Mouse (Mus musculus) neutrophil, adult 83 days (primary cell): Measurements from ENCODE around the gene Sp100. TPM values are rescaled to one million over a fixed set of nuclear protein-coding genes. Genes with fewer than 3 reads are reported as not detected.

ENCODE experiments used
- total RNA-seq, 2 experiments: library from RNA; stranded (reverse); gene quantifications; one replicate each; pipeline ENCODE4 v1.2.4; 2023

Sp100 gene
- 100 to 1,000 TPM; 237 to 280 TPM for total RNA-seq

DNA sequence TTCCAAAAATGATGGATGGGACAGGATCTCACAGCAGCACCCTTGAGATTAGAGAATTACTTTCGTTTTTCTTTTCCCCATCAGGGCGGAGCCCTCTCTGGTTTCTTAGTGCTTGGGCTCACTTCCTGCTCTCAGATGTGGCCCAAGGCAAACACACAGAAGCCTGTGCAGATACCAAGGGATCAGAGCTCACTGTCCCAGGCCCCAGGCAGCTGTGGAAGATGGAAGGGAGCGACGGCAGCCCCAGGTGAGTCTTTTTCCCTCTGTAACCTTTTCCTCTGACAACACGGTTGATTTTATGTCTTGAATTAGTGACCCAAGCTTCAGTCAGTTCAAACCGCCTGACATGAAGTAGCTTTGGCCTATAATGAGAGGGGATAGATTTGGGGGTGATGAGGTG, at the start of gene Sp100:
TSS of gene Sp100 (plus strand) at position 108 of the 400 bp plus-strand sequence.

DNA sequence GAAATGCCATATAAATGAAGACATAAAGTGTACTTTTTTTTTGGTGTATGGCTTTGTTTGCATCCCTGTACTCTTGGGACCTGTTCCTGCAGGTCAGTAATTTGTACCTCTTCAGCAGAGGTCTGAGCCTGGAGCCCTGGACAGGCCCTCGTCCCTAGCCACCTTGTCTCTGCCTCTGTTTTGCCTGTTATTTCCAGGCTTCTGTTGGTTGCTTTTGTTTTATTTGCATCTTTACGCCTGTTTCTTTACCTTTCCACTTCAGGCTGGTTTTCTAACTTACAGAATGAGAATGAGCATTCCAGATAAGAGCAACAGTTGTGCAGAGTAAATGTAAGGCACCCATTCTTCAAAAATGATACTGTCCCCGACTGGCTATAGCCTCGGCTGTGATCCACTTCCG, 49.7 kb upstream of the Sp100 start, which contains the start of gene Sp140:
TSS of gene Sp140 (plus strand) at position 301 of the 400 bp plus-strand sequence.

Other genes with a start within 250 kb of the Sp100 start
- not detected for gene G530012D18Rik, start 74.3 kb upstream of the Sp100 start, total RNA-seq
- gene Sp110, start 51.2 kb upstream of the Sp100 start, total RNA-seq = 10 to 100 TPM; 78.6 to 83.4 TPM
- gene Sp140, start 49.6 kb upstream of the Sp100 start, total RNA-seq = 100 to 1,000 TPM; 148 to 176 TPM
- 10 to 100 TPM; 24.1 to 35.2 TPM for gene A630001G21Rik, start 128.7 kb downstream of the Sp100 start, total RNA-seq
- 10 to 100 TPM; 81.8 to 85.2 TPM for gene Cab39, start 143.5 kb downstream of the Sp100 start, total RNA-seq
- 10 to 100 TPM; 38.5 to 43.6 TPM for gene Itm2c, start 244.3 kb downstream of the Sp100 start, total RNA-seq